Mouse (Mus musculus): ENCODE measurements around the gene Lefty1. TPM values are rescaled to one million over a fixed set of nuclear protein-coding genes. Genes with fewer than 3 reads are reported as not detected.
"Not testable (repeated sequence)": the region's sequence is repeated elsewhere in the genome, so short reads cannot be mapped to it uniquely, and the experiment has no call there.

Gene Lefty1
- total RNA-seq, 2 experiments from 2014 or later = 0.28 to 0.84 TPM

DNA sequence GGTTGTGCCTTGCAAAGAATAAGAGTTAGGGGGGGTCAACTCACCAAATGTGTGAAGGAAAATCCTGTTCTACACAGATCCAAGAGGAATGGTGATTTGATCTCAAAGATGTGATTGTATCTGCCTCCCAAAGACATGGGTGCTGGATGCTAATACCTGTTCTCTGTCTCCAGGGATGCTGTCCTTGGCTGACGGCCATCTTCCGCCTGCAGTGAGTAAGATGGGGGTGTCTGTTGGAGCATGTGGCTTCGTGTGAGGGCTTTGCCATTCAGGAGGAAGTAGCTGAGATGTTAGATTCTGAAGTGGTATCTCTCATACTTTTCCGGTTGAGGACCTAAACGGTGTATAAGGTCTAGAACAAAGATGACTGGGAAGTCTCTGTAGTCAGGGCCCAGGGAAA is 18.0 kb downstream of the Lefty1 start:
- DNase-seq = no peak

DNA sequence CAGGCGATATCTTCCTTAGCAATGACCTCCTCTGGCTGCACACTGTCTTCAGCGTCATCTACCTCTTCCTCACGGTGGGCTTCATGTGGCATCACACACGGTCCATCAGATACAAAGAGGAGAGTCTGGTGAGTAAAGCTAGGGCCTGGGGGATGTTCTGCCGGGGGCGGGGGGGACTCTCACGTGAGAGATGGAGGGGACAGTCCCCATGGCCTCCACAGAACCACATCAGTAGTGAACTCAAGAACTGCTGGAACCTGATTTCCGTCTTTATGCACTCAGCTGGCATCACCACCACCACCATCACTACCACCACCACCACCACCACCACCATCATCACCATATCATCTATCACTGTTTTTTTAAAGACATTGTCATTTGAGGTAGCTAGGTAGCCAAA is 21.6 kb downstream of the Lefty1 start:
- DNase-seq = no peak

DNA sequence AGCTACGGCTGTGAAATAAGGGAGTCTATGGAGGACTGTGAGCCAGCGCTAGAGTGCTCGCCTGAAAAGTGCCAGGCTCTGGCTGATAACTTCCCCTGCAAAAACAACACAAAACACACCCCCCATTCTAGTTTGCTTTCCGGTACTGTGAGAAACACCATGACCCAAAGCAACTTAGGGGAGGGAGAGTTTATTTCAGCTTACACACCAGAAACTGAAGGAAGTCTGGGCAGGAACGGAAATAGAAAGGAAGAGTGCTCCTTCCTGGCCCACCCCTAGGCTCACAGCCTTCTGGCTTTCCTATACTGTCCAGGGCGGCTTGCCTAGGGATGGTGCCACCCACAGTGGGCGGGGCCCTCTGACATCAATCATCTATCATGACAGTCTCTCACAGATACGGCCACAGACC is 22.2 kb downstream of the Lefty1 start:
- peak; percentile 51 to 75 for DNase-seq

DNA sequence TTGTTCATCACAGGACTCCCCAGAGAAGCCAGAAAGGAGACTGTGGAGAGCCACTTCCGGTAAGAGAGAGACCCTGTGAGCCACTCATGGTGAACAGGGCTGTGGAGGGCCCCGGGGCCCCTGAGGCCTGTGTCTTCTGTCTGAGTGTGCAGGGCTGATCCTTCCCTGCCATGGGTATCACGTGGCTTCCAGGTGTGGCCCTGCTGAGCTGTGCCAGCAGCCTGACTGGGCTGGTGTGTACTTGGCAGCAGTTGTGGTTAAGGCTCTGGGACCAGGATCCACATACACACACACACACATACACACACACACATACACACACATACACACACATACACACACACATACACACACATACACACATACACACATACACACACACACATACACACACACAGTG is 23.2 kb downstream of the Lefty1 start:
- DNase-seq = no peak

DNA sequence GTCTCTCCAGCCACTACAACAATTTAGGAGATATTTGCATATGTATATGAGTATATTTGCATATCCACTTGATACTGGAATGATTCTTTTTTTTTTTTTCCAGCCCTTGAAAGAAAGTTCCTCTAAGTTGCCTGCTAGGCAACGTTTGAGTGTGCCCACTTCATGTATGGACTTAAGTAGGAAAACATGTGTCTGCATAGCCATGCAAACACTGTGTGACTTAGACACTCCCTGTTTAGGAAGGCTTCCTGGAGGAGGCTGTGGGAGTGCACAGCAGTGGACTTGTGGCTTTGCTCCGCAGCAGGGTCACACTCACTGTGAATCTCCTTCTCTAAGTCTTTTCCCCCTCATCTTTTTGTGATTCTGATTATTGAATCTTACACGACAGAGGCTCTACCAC is 24.0 kb downstream of the Lefty1 start:
- DNase-seq = no peak

DNA sequence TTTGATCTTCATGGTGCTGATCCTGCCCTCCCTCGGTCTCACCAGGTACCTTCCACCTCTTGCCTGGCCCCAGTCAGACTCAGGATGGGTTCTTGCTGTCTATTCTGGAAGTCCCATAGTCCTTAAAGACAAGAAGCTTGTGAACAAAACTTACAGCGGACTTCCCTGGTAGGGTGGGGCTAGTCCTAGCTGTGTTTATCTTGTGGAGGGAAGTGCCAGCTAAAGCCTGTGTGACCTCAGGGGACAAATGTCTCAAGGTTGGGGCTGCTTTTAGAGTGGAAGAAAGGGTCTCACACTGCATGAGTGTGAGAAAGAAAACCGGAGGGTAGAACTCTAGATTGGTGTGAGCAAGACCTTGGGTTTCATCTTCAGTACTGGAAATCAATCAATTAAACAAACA is 31.0 kb downstream of the Lefty1 start:
- DNase-seq = no peak

DNA sequence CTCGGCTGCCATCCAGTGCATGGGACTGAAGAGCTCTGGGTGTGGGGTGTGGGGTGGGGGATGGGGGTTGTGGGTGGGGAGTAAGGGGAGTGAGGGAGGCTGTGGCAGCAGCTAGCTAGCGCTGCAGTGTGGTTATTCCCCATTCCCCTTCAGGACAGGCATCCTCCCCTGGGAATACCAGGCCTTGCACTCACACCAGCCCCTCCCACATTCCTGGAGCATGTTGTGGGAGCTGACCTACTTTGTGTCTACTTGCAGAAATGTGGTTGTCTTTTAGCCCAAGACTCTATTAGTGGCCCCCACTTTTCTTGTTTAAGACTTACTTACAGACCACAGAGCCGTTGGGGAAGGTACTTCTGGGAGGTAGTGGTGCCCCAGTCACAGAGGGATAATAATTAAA is 31.7 kb downstream of the Lefty1 start:
- DNase-seq = peak; percentile 73 to 84

DNA sequence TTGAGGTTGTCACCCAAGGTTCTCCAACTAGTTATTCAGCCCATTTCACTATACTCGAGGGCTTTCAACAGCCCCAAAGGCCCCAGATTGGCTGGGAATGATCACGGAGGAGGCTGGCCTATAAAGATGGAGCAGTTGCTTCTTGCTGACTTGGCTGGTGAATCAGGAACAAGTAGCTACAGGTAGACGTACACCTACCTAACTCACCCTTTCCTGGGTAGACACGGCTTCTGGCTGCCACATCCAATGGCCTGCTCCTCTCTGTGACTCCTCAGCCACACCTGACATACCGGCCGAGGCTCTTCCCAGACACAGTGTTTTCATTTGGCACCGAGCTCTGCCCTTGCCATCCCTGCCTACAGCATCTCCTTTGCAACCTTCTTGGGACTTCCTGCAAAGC is 32.4 kb downstream of the Lefty1 start:
- DNase-seq = no peak

DNA sequence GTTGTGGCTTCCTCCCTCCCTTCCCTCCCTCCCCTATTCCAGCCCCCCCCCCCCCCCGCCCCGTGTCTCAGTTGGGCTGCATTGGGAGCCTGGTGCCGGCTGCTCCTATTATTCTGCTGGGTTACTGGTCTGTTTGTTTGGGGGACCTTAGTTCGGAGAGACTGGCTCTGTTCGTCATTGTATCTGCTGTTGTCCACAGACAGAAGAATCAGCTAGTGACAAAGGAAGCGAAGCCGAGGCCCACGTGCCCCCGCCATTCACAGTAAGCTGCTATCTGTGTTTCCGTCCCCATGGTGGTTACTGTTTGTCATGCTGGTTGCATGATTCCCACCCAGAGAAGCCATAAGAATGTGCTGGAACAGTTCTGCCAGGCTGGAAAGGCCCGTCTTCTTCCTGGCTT is 38.1 kb downstream of the Lefty1 start:
- no peak for DNase-seq

DNA sequence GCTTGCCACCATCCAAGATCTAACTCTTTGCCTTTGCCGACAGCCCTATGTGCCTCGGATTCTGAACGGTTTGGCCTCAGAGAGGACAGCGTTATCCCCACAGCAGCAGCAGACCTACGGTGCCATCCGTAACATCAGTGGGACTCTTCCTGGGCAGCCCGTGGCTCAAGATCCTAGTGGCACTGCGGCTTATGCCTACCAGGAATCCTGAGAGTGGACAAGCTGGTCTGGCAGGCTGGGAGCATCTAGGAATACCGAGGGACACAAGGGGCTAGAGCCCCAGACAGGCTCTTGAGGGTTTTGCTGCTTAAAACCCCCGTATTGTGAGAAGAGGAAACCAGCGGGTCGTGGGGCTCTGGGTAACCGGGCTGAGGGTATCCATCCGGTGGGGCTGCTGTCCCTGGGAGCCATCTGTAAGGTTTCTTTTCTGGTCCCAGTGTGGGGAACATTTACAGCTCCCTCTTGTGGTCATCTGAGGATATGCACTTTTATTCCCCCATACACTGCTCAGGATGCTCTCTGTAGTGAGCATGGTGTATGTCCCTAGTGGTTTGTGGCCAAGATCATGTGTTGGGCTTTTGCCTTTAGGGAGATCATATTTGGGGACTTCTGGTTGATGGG is 39.4 kb downstream of the Lefty1 start:
- DNase-seq = peak; percentile 54 to 69

DNA sequence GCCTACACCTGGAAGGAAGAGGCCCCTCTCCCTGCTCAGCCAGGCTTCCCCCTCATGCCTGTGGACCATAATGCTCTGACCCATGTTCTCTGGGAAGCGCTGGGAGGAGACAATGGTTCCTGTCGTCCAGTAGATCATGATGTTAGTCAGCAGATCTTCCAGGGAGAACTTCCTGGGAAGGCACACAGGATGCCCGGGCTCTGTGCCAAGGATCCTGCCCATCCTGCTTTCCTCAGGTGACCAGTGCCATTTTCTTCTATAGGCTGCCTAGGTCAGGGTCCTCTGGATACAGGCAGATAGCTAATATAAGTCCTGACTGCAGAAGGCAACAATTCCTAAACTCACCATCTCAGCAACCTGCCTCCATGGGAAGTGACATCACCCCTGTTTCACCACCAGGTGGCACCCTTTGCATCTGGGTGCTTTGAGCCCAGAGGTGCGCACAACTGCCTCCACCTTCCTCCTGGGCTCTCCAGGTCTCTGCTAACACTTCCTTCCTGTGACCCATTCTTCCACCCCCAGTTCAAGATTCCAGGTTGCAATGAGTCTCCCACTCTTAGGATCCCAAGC is 41.4 kb downstream of the Lefty1 start:
- peak; percentile 31 to 56 for DNase-seq

DNA sequence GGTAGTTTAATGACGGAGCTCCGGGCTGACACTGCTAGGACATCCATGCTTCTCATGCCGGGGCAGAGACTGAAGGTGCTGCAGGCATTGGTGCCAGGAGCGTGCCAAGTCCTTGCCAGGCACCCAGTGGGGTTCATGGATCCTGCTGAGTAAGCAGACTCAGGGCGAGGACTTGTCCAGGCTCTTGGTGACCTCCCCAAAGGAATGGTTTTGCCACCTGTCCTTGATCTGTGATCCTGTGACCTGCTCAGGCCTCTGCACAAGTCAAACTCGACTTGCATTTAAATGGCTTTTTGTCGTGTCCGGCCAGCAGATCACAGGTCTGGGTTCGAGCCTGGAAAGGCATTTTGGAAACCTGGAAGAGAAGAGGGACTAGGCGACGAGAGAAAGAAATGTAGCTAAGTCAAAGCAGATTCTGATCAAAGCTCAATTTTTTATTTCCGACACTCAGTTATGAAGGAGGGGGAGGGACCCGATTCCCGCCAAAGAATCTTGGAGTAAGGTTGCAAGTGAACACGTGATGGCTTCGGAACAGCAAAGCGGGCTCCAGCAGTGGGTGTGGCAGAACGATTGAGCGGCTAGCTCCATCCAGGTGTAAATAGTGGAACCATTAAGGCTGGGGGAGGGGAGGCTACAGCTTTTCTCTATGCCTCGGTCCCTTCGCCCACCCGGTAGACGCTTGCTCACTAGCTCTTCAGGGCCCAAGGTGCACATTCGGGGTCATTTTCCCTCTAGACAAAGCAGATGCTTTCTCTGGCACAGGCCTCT is 44.8 kb downstream of the Lefty1 start:
- no peak for DNase-seq

DNA sequence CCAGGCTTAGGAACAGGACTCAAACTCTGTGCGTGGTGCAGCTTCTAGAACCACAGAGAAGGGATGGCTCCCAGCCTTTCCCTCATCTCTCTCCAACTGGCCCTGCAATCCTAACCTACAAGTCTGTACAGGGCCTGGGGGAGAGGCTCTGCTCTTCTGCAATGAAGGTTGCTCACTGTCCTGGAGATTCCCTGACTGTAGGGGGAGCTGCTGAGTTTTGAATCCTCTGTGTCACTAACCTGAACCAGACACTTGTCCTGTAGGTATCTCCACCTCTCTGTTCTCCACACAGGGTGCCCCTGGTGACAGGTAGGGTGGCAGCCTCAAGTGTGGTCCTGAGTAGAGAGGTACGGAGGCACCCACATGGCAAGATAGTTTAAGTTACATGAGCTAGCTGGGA is 45.6 kb downstream of the Lefty1 start:
- DNase-seq = no peak

DNA sequence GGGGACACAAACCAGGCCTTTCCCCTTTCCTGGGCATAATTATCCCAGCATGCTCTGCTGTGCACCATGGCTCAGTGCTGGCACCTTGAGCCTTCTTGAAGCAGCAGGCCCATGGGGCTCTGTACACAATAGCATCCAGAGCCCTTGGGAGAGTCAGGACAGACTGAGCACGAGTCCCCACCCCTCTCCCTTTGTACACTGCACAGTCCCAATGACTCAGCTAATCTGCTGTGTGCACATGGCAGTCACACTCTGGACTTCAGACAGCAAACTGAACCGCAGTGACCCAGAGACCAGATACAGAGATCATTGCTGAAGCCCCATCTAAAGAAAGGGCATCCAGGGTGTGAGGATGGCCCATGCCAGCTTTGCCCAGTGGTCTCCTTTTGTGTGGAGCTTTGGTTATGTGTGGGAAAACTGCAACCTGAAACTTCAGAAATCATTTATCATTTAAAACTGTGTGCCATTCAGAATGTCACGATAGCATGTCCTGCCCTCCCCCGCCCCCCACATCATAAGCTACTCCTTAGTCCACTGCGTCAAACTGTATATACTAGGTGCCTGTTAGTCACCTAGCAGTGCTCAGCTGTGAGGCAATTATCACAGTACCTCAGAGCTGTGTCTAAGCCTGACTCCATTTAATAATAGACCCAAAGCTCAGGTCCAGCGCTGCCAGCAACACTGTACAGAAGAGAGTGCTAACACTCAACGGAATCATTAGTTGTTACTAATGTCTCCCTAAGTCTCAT is 46.6 kb downstream of the Lefty1 start:
- DNase-seq = not testable (repeated sequence)

DNA sequence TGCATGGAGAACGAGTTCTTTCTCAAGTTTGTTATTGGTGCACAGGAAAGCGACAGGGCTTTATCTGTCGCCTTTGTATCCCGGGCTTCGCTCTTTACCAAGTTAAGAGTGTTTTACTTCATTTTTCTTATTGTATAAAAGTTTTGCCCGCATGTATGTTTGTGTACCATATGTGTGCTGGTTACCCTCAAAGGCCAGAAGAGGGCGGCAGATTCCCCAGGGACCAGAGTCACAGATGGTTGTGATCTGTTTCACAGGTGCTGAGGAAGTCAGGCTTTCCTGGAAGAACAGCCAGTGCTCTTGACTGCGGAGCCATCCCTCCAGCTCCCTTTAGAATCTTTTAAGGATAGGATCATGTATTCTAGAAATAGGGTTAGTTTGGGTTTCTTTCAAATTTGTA is 51.9 kb downstream of the Lefty1 start:
- DNase-seq = no peak

DNA sequence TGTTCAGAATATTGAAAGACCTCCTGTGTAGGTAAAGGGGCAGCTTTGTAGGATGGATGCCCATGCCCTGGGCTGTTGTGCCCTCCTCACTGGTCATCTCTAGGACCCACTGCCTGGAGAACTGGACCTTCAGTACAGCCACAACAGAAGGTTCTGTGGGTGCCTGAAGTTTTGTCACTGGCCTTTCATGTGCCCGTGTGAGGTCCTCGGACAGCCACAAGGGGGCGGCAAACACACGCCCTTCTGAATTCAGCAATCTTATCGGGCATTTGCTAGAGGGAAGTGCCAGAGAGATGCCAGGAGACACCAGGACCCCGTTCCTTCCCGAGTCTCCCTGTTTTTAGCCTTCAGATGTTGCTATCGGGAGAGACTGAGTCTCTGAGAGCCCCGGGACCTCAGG is 52.9 kb downstream of the Lefty1 start:
- DNase-seq = peak; percentile 65 to 87

Other genes starting within 250 kb of the Lefty1 start
- not detected for gene Mixl1, start 238.0 kb upstream of the Lefty1 start, total RNA-seq (2021)
- gene Acbd3, start 209.0 kb upstream of the Lefty1 start, total RNA-seq (2021) = 10 to 100 TPM; 23.3 to 24.8 TPM
- 100 to 1,000 TPM; 363 to 405 TPM for gene H3f3a, start 121.1 kb upstream of the Lefty1 start, total RNA-seq (2021)
- 10 to 100 TPM; 10.1 to 11.4 TPM for gene Sde2, start 83.9 kb upstream of the Lefty1 start, total RNA-seq (2021)
- gene Lefty2, start 41.9 kb upstream of the Lefty1 start, total RNA-seq (2021) = not detected
- gene Pycr2, start 30.7 kb upstream of the Lefty1 start, total RNA-seq (2021) = 10 to 100 TPM; 12.2 to 12.4 TPM
- gene Tmem63a, start 7.3 kb downstream of the Lefty1 start, total RNA-seq (2021) = 10 to 100 TPM; 15.0 to 15.9 TPM
- 10 to 100 TPM; 28.7 to 37.5 TPM for gene Ephx1, start 85.9 kb downstream of the Lefty1 start, total RNA-seq (2021)
- gene 9130409I23Rik, start 116.2 kb downstream of the Lefty1 start, total RNA-seq (2021) = not detected
- gene Nvl, start 209.2 kb downstream of the Lefty1 start, total RNA-seq (2021) = 1 to 10 TPM; 6.4 to 7.5 TPM
- gene Cnih4, start 209.7 kb downstream of the Lefty1 start, total RNA-seq (2021) = 10 to 100 TPM; 44.9 to 49.3 TPM

Data from heart, adult 18-20 months (tissue).